8 mouse cellular contexts compared by ENCODE assay signal in genomic region chr10:60248345-60248744, GRCm38 (mm10). TPM values are rescaled to one million over a fixed set of nuclear protein-coding genes. Genes with fewer than 3 reads are reported as not detected.
DNase-seq lines count a peak whose midpoint lies in the region; ATAC-seq and TF ChIP-seq lines count a peak whose summit lies in the region.
"Not testable (repeated sequence)": the region's sequence is repeated elsewhere in the genome, so short reads cannot be mapped to it uniquely, and the experiment has no call there.
"Had no signal": no experiment of that assay in that cellular context is flagged by ENCODE, and none has a peak within 500 bp of the region (broad histone marks: within the 10 kb centered on the region; RNA-seq: fewer than 3 reads in every experiment).

No protein-coding gene starts in this region.

- WGBS in kidney, postnatal 0 days = 20% methylated on average over 3 of the region's 3 CpGs
- 74% methylated on average over 3 of the region's 3 CpGs for WGBS in macrophage (ENCODE audit: missing documents)

- ATAC-seq in kidney, postnatal 0 days (replicated peaks; ENCODE audit: low FRiP score, low read depth) = peak; percentile 57; the same call in 1 of the 2 replicates

- H3K27me3 ChIP-seq in kidney, postnatal 0 days (ENCODE audit: insufficient read depth, low read length) = not testable (repeated sequence)

- H3K4me1 ChIP-seq in kidney, postnatal 0 days (replicated peaks; ENCODE audit: insufficient read depth, low read length) = not testable (repeated sequence)

- not testable (repeated sequence) for TF ChIP-seq CTCF in kidney, postnatal 0 days (IDR thresholded peaks at IDR 0.05; ENCODE audit: low read depth)

- H3K4me2 ChIP-seq in kidney, postnatal 0 days (ENCODE audit: low read length) = not testable (repeated sequence)

- not testable (repeated sequence) for H3K27ac ChIP-seq in kidney, postnatal 0 days
- 0 out of 2 replicates have a peak overlapping the region, but pooled peaks have one; percentile 25 for H3K27ac ChIP-seq in macrophage

- H3K79me2 ChIP-seq in macrophage (ENCODE audit: inconsistent target) = peaks cover 56% of the 10 kb centered on the region; the same call in 1 of the 2 replicates

- H3K9me3 ChIP-seq in kidney, postnatal 0 days (replicated peaks; ENCODE audit: low read length) = not testable (repeated sequence)

- not testable (repeated sequence) for H3K9ac ChIP-seq in kidney, postnatal 0 days (ENCODE audit: low read depth, low read length)

- H3K36me3 ChIP-seq in kidney, postnatal 0 days (ENCODE audit: insufficient read depth, low read length); macrophage (ENCODE audit: inconsistent target): not testable (repeated sequence)

- not testable (repeated sequence) for H3K4me3 ChIP-seq in kidney, postnatal 0 days (replicated peaks; ENCODE audit: low read depth, low read length); macrophage (ENCODE audit: inconsistent target)

- DNase-seq in 3T3-L1 (ENCODE audit: low read depth, low spot score) = peak; percentile 19
- peak; percentile 55 to 75 for DNase-seq in adrenal gland, adult (ENCODE audit: inconsistent age in 2 of 2, low spot score in 1 of 2)
- DNase-seq in kidney, adult 18-20 months = peak; percentile 23
- DNase-seq in kidney, adult 9 months = peak; percentile 80
- peak; percentile 49 for DNase-seq in kidney, postnatal 0 days (ENCODE audit: low spot score)

RNA-seq across cellular contexts. Expression of gene Psap, which starts 29.1 kb away (rescaled TPM):
- polyA plus RNA-seq in kidney, postnatal 0 days (2015; fragmentation: Nextera tagmentation; extraction: Ambion mirVana) = 142 and 160 TPM in 2 replicates
- total RNA-seq in macrophage (2018; cell fraction: chromatin; rRNA removed) = 1,000 to 10,000 TPM in 22 of 26 experiments, 100 to 1,000 TPM in 4; 715 to 4,323 (median 2,388) TPM
- over 10,000 TPM in 25 of 26 experiments, 1,000 to 10,000 TPM in 1; 9,835 to 25,455 (median 13,887) TPM for total RNA-seq in macrophage (2018; cell fraction: cytosol; rRNA removed)
- over 10,000 TPM in 25 of 26 experiments, 1,000 to 10,000 TPM in 1; 4,026 to 20,879 (median 17,761) TPM for total RNA-seq in macrophage (2018; cell fraction: nucleus; rRNA removed)
- 12,209 to 20,921 TPM (median 16,354 TPM) in 3 replicates for polyA plus RNA-seq in macrophage (2018)

RNA-seq across cellular contexts. Expression of gene Chst3, which starts 29.3 kb away (rescaled TPM):
- polyA plus RNA-seq in kidney, postnatal 0 days (2015; fragmentation: Nextera tagmentation; extraction: Ambion mirVana) = 0.87 and 0.96 TPM in 2 replicates
- 1 to 10 TPM in 6 of 26 experiments, under 1 TPM in 7, not detected in 13; 0.36 to 2.8 (median 1.00) TPM for total RNA-seq in macrophage (2018; cell fraction: chromatin; rRNA removed)
- under 1 TPM in 16 of 26 experiments, not detected in 10; 0.03 to 0.43 (median 0.19) TPM for total RNA-seq in macrophage (2018; cell fraction: cytosol; rRNA removed)
- 1 to 10 TPM in 3 of 26 experiments, under 1 TPM in 12, not detected in 11; 0.06 to 2.1 (median 0.48) TPM for total RNA-seq in macrophage (2018; cell fraction: nucleus; rRNA removed)
- polyA plus RNA-seq in macrophage (2018) = 0.07 to 1.2 TPM (median 0.34 TPM) in 3 replicates
- total RNA-seq: common myeloid progenitor, adult 5-6 weeks; MEL had no signal

Comparison
In these comparisons a context has a peak if more than half of its experiments do, and no peak if none do; other contexts are left out.
1. DNase-seq: peak in every context shown above with its lines; median percentile 80 in kidney, adult 9 months; 65 in adrenal gland, adult; 49 in kidney, postnatal 0 days; 23 in kidney, adult 18-20 months; 19 in 3T3-L1.
2. RNA of gene Psap, which starts 29.1 kb away (polyA plus RNA-seq): 12,209 to 20,921 TPM in macrophage; 142 to 160 TPM in kidney, postnatal 0 days; every median in the first group is over 10 times any median in the second.